Comparison of ENCODE assay signal across 9 mouse cellular contexts in the genomic region with DNA sequence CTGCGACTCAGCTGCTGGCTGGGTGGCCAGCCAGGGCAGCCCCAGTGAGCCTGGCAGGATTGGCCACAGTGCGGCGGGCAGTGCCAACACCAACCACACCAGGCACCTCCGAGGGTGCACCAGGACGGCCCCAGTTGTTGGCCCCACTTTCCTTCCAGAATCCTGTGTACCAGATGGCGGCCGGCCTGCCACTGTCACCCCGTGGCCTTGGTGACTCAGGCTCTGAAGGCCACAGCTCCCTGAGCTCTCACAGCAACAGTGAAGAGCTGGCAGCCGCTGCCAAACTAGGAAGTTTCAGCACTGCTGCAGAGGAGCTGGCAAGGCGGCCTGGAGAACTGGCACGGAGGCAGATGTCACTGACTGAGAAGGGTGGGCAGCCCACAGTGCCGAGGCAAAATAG.
A peak's percentile ranks its signal among the peaks of the same experiment; 100 is the strongest.
DNase-seq lines count a peak whose midpoint lies in the region; ATAC-seq lines count a peak whose summit lies in the region.
"Had no signal": no experiment of that assay in that cellular context is flagged by ENCODE, and none has a peak within 500 bp of the region (broad histone marks: within the 10 kb centered on the region; RNA-seq: fewer than 3 reads in every experiment).

No protein-coding gene starts in this region.

- no peak overlapping the region for H3K4me2 ChIP-seq in midbrain, embryonic 15.5 days
- no peak overlapping the region for H3K4me2 ChIP-seq in midbrain, embryonic 14.5 days (ENCODE audit: low read length)

- H3K4me1 ChIP-seq in midbrain, embryonic 15.5 days, result no peaks in the 10 kb centered on the region
- no peaks in the 10 kb centered on the region for H3K4me1 ChIP-seq in midbrain, embryonic 14.5 days (ENCODE audit: control insufficient read depth, insufficient read depth, low read length)

- WGBS in midbrain, embryonic 15.5 days, result 97% methylated on average over 12 of the region's 12 CpGs
- 96% methylated on average over 12 of the region's 12 CpGs for WGBS in midbrain, embryonic 14.5 days

- no peak overlapping the region for H3K9ac ChIP-seq in midbrain, embryonic 15.5 days
- no peak overlapping the region for H3K9ac ChIP-seq in midbrain, embryonic 14.5 days (replicated peaks; ENCODE audit: low read length)

- peaks cover 58% of the 10 kb centered on the region for H3K36me3 ChIP-seq in midbrain, embryonic 15.5 days (replicated peaks)
- H3K36me3 ChIP-seq in midbrain, embryonic 14.5 days (ENCODE audit: control insufficient read depth, insufficient read depth, low read length), result peaks cover 87% of the 10 kb centered on the region
- H3K36me3 ChIP-seq: G1E had no signal

- no peaks in the 10 kb centered on the region for H3K9me3 ChIP-seq in midbrain, embryonic 15.5 days
- no peaks in the 10 kb centered on the region for H3K9me3 ChIP-seq in midbrain, embryonic 14.5 days (ENCODE audit: control insufficient read depth, low read length)
- H3K9me3 ChIP-seq: G1E had no signal

- H3K27ac ChIP-seq in midbrain, embryonic 15.5 days, result no peak overlapping the region
- H3K27ac ChIP-seq in midbrain, embryonic 14.5 days (replicated peaks; ENCODE audit: low read depth, low read length), result no peak overlapping the region

- ATAC-seq in midbrain, embryonic 15.5 days (replicated peaks), result 0 out of 2 replicates have a peak, but pooled peaks have one; percentile 22
- ATAC-seq in midbrain, embryonic 14.5 days (ENCODE audit: low FRiP score, low TSS enrichment), result no peak

- no peak overlapping the region for H3K4me3 ChIP-seq in midbrain, embryonic 15.5 days
- no peak overlapping the region for H3K4me3 ChIP-seq in midbrain, embryonic 14.5 days (replicated peaks; ENCODE audit: low read depth, low read length)

- H3K27me3 ChIP-seq in midbrain, embryonic 15.5 days (replicated peaks), result no peaks in the 10 kb centered on the region
- no peaks in the 10 kb centered on the region for H3K27me3 ChIP-seq in midbrain, embryonic 14.5 days (ENCODE audit: control insufficient read depth, insufficient read depth, low read length)

- DNase-seq in midbrain, embryonic 14.5 days, result no peak
- DNase-seq in adrenal gland, postnatal 25 days, result peak; percentile 88
- DNase-seq in cerebellum, postnatal 25 days, result peak; percentile 71 to 72
- peak; percentile 68 to 69 for DNase-seq in right cerebral cortex, postnatal 10 days (ENCODE audit: low spot score in 2 of 2)
- DNase-seq in spleen, postnatal 10 days (ENCODE audit: low spot score in 2 of 2), result no peak
- DNase-seq in urinary bladder, postnatal 10 days (ENCODE audit: low spot score), result no peak
- no peak for DNase-seq in lung, postnatal 10 days

Comparison
In these comparisons a context has a peak if more than half of its experiments do, and no peak if none do; other contexts are left out.
1. DNase-seq: peak in adrenal gland, postnatal 25 days (single experiment), cerebellum, postnatal 25 days (2 of 2) and right cerebral cortex, postnatal 10 days (2 of 2); none in midbrain, embryonic 14.5 days (single experiment), spleen, postnatal 10 days (0 of 2), urinary bladder, postnatal 10 days (single experiment) and lung, postnatal 10 days (single experiment).